Mouse (Mus musculus): ENCODE measurements around the gene Lonrf2.

Gene Lonrf2

GRCm38 (mm10) chr1:38769920-38770319 is 66.6 kb downstream of the Lonrf2 start:
- DNase-seq (ENCODE audit: low read depth, low spot score) = peak; percentile 73

GRCm38 (mm10) chr1:38767812-38768211 is 68.7 kb downstream of the Lonrf2 start:
- peak; percentile 93 for DNase-seq (ENCODE audit: low read depth, low spot score)

GRCm38 (mm10) chr1:38766661-38767572 is 69.6 kb downstream of the Lonrf2 start:
- peak; percentile 97 for DNase-seq (ENCODE audit: low read depth, low spot score)

GRCm38 (mm10) chr1:38766254-38766653 is 70.3 kb downstream of the Lonrf2 start:
- no peak for DNase-seq (ENCODE audit: low read depth, low spot score)

- DNase-seq (ENCODE audit: low read depth, low spot score) = no peak
Measured at GRCm38 (mm10) chr1:38763960-38764613, 72.4 kb downstream of the Lonrf2 start.

GRCm38 (mm10) chr1:38760424-38760823 is 76.1 kb downstream of the Lonrf2 start:
- peak; percentile 41 for DNase-seq (ENCODE audit: low read depth, low spot score)

- peak; percentile 72 for DNase-seq (ENCODE audit: low read depth, low spot score)
Measured at GRCm38 (mm10) chr1:38757791-38758403, 78.6 kb downstream of the Lonrf2 start.

- no peak for DNase-seq (ENCODE audit: low read depth, low spot score)
Measured at GRCm38 (mm10) chr1:38743863-38744262, 92.6 kb downstream of the Lonrf2 start.

Data from mesoderm, embryonic 11.5 days (tissue).